ENCODE assay signal across 36 mouse cellular contexts in genomic region chr10:107219621-107220370, GRCm38 (mm10). TPM values are rescaled to one million over a fixed set of nuclear protein-coding genes. Genes with fewer than 3 reads are reported as not detected.
"Had no signal": no experiment of that assay in that cellular context is flagged by ENCODE, and none has a peak within 500 bp of the region (broad histone marks: within the 10 kb centered on the region; RNA-seq: fewer than 3 reads in every experiment).

No protein-coding gene starts in this region.

- H3K4me1 ChIP-seq: heart, embryonic 12.5 days; heart, embryonic 13.5 days; heart, embryonic 15.5 days; hindbrain, embryonic 10.5 days; hindbrain, embryonic 12.5 days; hindbrain, embryonic 13.5 days; hindbrain, embryonic 15.5 days; intestine, embryonic 15.5 days; kidney, embryonic 15.5 days had no signal

- ATAC-seq: hindbrain, embryonic 16.5 days; hindbrain, postnatal 0 days; inflammation-experienced regulatory T-cells, adult 6 months; intestine, embryonic 15.5 days; intestine, embryonic 16.5 days; intestine, postnatal 0 days had no signal

- H3K27me3 ChIP-seq: heart, embryonic 12.5 days; heart, embryonic 13.5 days; heart, embryonic 15.5 days; hindbrain, embryonic 12.5 days; hindbrain, embryonic 13.5 days; hindbrain, embryonic 15.5 days; intestine, embryonic 15.5 days; kidney, embryonic 15.5 days had no signal

- H3K27ac ChIP-seq: heart, embryonic 13.5 days; heart, embryonic 15.5 days; hindbrain, embryonic 10.5 days; hindbrain, embryonic 12.5 days; hindbrain, embryonic 13.5 days; hindbrain, embryonic 14.5 days; hindbrain, embryonic 15.5 days; hindbrain, postnatal 0 days; intestine, embryonic 15.5 days; kidney, embryonic 15.5 days; kidney, postnatal 0 days; layer of hippocampus, adult 2 months; left cerebral cortex, adult 2 months had no signal

- H3K9ac ChIP-seq: heart, embryonic 12.5 days; heart, embryonic 13.5 days; heart, embryonic 15.5 days; hindbrain, embryonic 12.5 days; hindbrain, embryonic 13.5 days; hindbrain, embryonic 14.5 days; hindbrain, embryonic 15.5 days; intestine, embryonic 15.5 days; kidney, embryonic 15.5 days had no signal

- H3K9me3 ChIP-seq: heart, embryonic 12.5 days; heart, embryonic 13.5 days; heart, embryonic 15.5 days; hindbrain, embryonic 10.5 days; hindbrain, embryonic 12.5 days; hindbrain, embryonic 13.5 days; hindbrain, embryonic 15.5 days; intestine, embryonic 15.5 days; kidney, embryonic 15.5 days had no signal

- H3K4me2 ChIP-seq: heart, embryonic 11.5 days; heart, embryonic 12.5 days; heart, embryonic 13.5 days; heart, embryonic 15.5 days; hindbrain, embryonic 12.5 days; hindbrain, embryonic 13.5 days; hindbrain, embryonic 14.5 days; hindbrain, embryonic 15.5 days; intestine, embryonic 15.5 days; kidney, embryonic 15.5 days had no signal

- H3K36me3 ChIP-seq: heart, embryonic 12.5 days; heart, embryonic 13.5 days; heart, embryonic 15.5 days; hindbrain, embryonic 10.5 days; hindbrain, embryonic 12.5 days; hindbrain, embryonic 13.5 days; hindbrain, embryonic 15.5 days; intestine, embryonic 15.5 days; kidney, embryonic 15.5 days had no signal

- DNase-seq: heart, postnatal 10 days; heart, postnatal 14 days; heart, postnatal 36 days; heart, postnatal 4 days; kidney, adult 11 months; kidney, adult 18-20 months; kidney, adult 2 months; kidney, adult 8-10 months; kidney, adult 9 months; kidney, postnatal 10 days; kidney, postnatal 14 days; kidney, postnatal 25 days; kidney, postnatal 36 days; kidney, postnatal 4 days; layer of hippocampus, adult 9-11 months; layer of hippocampus, postnatal 36 days had no signal

- H3K4me3 ChIP-seq: heart, embryonic 12.5 days; heart, embryonic 13.5 days; heart, embryonic 15.5 days; hindbrain, embryonic 10.5 days; hindbrain, embryonic 12.5 days; hindbrain, embryonic 13.5 days; hindbrain, embryonic 15.5 days; intestine, embryonic 15.5 days; kidney, embryonic 15.5 days; layer of hippocampus, adult 2 months; left cerebral cortex, adult 2 months had no signal

RNA-seq across cellular contexts. Expression of gene Lin7a, which starts 51.7 kb away (rescaled TPM):
- total RNA-seq: hematopoietic stem cell, adult 5-6 weeks had no signal
